ENCODE assay signal across 9 mouse cellular contexts in the genomic region with DNA sequence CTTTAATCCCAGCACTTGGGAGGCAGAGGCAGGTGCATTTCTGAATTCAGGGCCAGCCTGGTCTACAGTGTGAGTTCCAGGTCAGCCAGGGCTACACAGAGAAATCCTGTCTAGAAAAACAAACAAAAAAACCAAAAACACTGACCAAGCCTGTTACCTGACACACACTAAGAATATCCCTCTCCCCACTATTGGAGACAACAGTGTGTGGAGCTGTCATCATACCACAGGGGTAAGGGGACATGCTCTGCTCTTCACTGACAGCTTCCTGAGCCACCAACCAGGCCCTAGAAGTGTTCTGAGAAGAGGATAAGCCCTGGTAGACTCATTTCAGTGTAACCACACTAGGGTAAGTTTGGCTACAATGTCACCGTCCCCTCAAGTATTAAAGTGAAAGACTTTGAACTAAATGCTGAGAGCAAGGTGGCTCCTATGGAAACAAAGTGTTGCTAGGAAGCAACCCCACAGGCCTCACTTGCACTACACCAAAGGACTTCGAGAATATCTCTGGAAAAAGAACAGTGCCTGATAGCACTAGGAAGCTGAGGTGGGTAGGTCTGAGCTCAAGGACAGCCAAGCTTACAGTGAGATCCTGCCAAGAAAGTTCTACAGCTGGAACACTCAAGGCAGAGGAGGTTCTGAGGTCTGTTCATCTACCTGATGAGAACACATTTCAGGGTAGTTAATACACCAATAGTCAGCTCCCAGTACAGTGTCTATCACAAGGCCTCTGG. TPM values are rescaled to one million over a fixed set of nuclear protein-coding genes. Genes with fewer than 3 reads are reported as not detected.
DNase-seq lines count a peak whose midpoint lies in the region; ATAC-seq and TF ChIP-seq lines count a peak whose summit lies in the region.
"Had no signal": no experiment of that assay in that cellular context is flagged by ENCODE, and none has a peak within 500 bp of the region (broad histone marks: within the 10 kb centered on the region; RNA-seq: fewer than 3 reads in every experiment).

No protein-coding gene starts in this region.

- H3K9me3 ChIP-seq in heart, postnatal 0 days (replicated peaks; ENCODE audit: control insufficient read depth, low read length): no peaks in the 10 kb centered on the region
- H3K9me3 ChIP-seq in embryonic facial prominence, embryonic 10.5 days: no peaks in the 10 kb centered on the region
- H3K9me3 ChIP-seq in intestine, embryonic 16.5 days (ENCODE audit: control insufficient read depth, low read length): no peaks in the 10 kb centered on the region
- no peaks in the 10 kb centered on the region for H3K9me3 ChIP-seq in midbrain, postnatal 0 days (ENCODE audit: low read length)

- H3K27ac ChIP-seq in heart, postnatal 0 days (ENCODE audit: low read depth): no peak overlapping the region
- no peak overlapping the region for H3K27ac ChIP-seq in embryonic facial prominence, embryonic 10.5 days (replicated peaks)
- 0 out of 2 replicates have a peak overlapping the region, but pooled peaks have one; percentile 7 for H3K27ac ChIP-seq in intestine, embryonic 16.5 days (ENCODE audit: low read length)
- no peak overlapping the region for H3K27ac ChIP-seq in midbrain, postnatal 0 days (ENCODE audit: low read depth, low read length)

- peak overlapping the region; percentile 88; the same call in 1 of the 2 replicates for H3K9ac ChIP-seq in heart, postnatal 0 days (replicated peaks; ENCODE audit: low read depth, low read length)
- peak overlapping the region; percentile 97; the same call in 1 of the 2 replicates for H3K9ac ChIP-seq in intestine, embryonic 16.5 days (ENCODE audit: low read depth, low read length)
- peak overlapping the region; percentile 24; the same call in 1 of the 2 replicates for H3K9ac ChIP-seq in midbrain, postnatal 0 days (replicated peaks; ENCODE audit: low read length, poor library complexity, severe bottlenecking)

- peak overlapping the region; percentile 74; the same call in 1 of the 2 replicates for H3K4me2 ChIP-seq in heart, postnatal 0 days (ENCODE audit: low read depth, low read length)
- H3K4me2 ChIP-seq in intestine, embryonic 16.5 days (ENCODE audit: low read depth, low read length): peak overlapping the region; percentile 68
- H3K4me2 ChIP-seq in midbrain, postnatal 0 days (ENCODE audit: low read depth, low read length, poor library complexity, severe bottlenecking): 0 out of 2 replicates have a peak overlapping the region, but pooled peaks have one; percentile 66

- DNase-seq in heart, postnatal 0 days (ENCODE audit: low spot score): no peak
- DNase-seq in heart, adult 18-20 months: no peak
- DNase-seq in embryonic facial prominence, embryonic 10.5 days (ENCODE audit: low spot score): no peak
- no peak for DNase-seq in midbrain, postnatal 0 days (ENCODE audit: low spot score)
- no peak for DNase-seq in urinary bladder, postnatal 4 days (ENCODE audit: low spot score in 2 of 2)
- no peak for DNase-seq in ovary, postnatal 14 days (ENCODE audit: low spot score)

- H3K27me3 ChIP-seq in heart, postnatal 0 days (ENCODE audit: control insufficient read depth, insufficient read depth, low read length): no peaks in the 10 kb centered on the region
- no peaks in the 10 kb centered on the region for H3K27me3 ChIP-seq in embryonic facial prominence, embryonic 10.5 days (replicated peaks; ENCODE audit: low read depth, poor library complexity, severe bottlenecking)
- H3K27me3 ChIP-seq in intestine, embryonic 16.5 days (replicated peaks; ENCODE audit: control insufficient read depth, insufficient read depth, low read length): no peaks in the 10 kb centered on the region
- no peaks in the 10 kb centered on the region for H3K27me3 ChIP-seq in midbrain, postnatal 0 days (ENCODE audit: insufficient read depth, low read length)

- WGBS in heart, postnatal 0 days: 48% methylated on average over 2 of the region's 2 CpGs
- 93% methylated on average over 2 of the region's 2 CpGs for WGBS in embryonic facial prominence, embryonic 10.5 days
- 61% methylated on average over 2 of the region's 2 CpGs for WGBS in intestine, embryonic 16.5 days
- WGBS in midbrain, postnatal 0 days: 86% methylated on average over 2 of the region's 2 CpGs

- H3K4me3 ChIP-seq in heart, postnatal 0 days (ENCODE audit: low read depth, low read length): no peak overlapping the region
- peak overlapping the region; percentile 98 for H3K4me3 ChIP-seq in embryonic facial prominence, embryonic 10.5 days
- peak overlapping the region; percentile 82 for H3K4me3 ChIP-seq in intestine, embryonic 16.5 days (ENCODE audit: low read length)
- H3K4me3 ChIP-seq in midbrain, postnatal 0 days (ENCODE audit: low read depth, low read length): peak overlapping the region; percentile 76; the same call in 1 of the 2 replicates

- no peak for ATAC-seq in heart, postnatal 0 days (ENCODE audit: insufficient read depth, low read depth)
- no peak for ATAC-seq in intestine, embryonic 16.5 days
- no peak for ATAC-seq in midbrain, postnatal 0 days (ENCODE audit: low FRiP score)
- no peak for ATAC-seq in monocyte, adult 5-6 weeks (replicated peaks; ENCODE audit: insufficient number of reproducible peaks, low FRiP score, low TSS enrichment, poor library complexity, severe bottlenecking)

- H3K36me3 ChIP-seq in heart, postnatal 0 days (replicated peaks; ENCODE audit: control insufficient read depth, insufficient read depth, low read length): peaks cover 43% of the 10 kb centered on the region
- H3K36me3 ChIP-seq in embryonic facial prominence, embryonic 10.5 days (replicated peaks): peaks cover 61% of the 10 kb centered on the region
- H3K36me3 ChIP-seq in intestine, embryonic 16.5 days (ENCODE audit: control insufficient read depth, insufficient read depth, low read length): peaks cover 20% of the 10 kb centered on the region; the same call in 1 of the 2 replicates
- peaks cover 25% of the 10 kb centered on the region for H3K36me3 ChIP-seq in midbrain, postnatal 0 days (ENCODE audit: insufficient read depth, low read length)

- TF ChIP-seq EP300 in heart, postnatal 0 days (IDR thresholded peaks at IDR 0.05; ENCODE audit: low read depth): no peak

- no peak for TF ChIP-seq CTCF in heart, postnatal 0 days (IDR thresholded peaks at IDR 0.05; ENCODE audit: low read depth)
- TF ChIP-seq CTCF in midbrain, postnatal 0 days (IDR thresholded peaks at IDR 0.05): no peak

- peaks cover 4% of the 10 kb centered on the region; the same call in 1 of the 2 replicates for H3K4me1 ChIP-seq in heart, postnatal 0 days (ENCODE audit: control insufficient read depth, insufficient read depth)
- H3K4me1 ChIP-seq in embryonic facial prominence, embryonic 10.5 days: peaks cover 34% of the 10 kb centered on the region
- peaks cover 11% of the 10 kb centered on the region for H3K4me1 ChIP-seq in intestine, embryonic 16.5 days (ENCODE audit: control insufficient read depth, insufficient read depth, low read length)
- no peaks in the 10 kb centered on the region; the same call in 1 of the 2 replicates for H3K4me1 ChIP-seq in midbrain, postnatal 0 days (ENCODE audit: insufficient read depth, low read length)

RNA-seq across cellular contexts. Expression of a gene that starts 2.1 kb away (rescaled TPM):
- 192 and 208 TPM in 2 replicates for total RNA-seq in heart, postnatal 0 days (2014; rRNA removed; ENCODE audit: low replicate concordance)
- 394 and 409 TPM in 2 replicates for polyA plus RNA-seq in heart, postnatal 0 days (2015; fragmentation: Nextera tagmentation; extraction: Ambion mirVana)
- total RNA-seq in heart, adult 18-20 months (2021): 100 to 1,000 TPM; 505 to 584 TPM
- polyA plus RNA-seq in embryonic facial prominence, embryonic 10.5 days (2016; fragmentation: Nextera tagmentation; extraction: Ambion mirVana): 481 and 487 TPM in 2 replicates
- 466 and 491 TPM in 2 replicates for polyA plus RNA-seq in intestine, embryonic 16.5 days (2015; fragmentation: Nextera tagmentation; extraction: Ambion mirVana)
- 177 and 224 TPM in 2 replicates for total RNA-seq in midbrain, postnatal 0 days (2014; rRNA removed)
- polyA plus RNA-seq in midbrain, postnatal 0 days (2015; fragmentation: Nextera tagmentation; extraction: Ambion mirVana): 308 and 329 TPM in 2 replicates
- 1,225 to 1,795 TPM (median 1,736 TPM) in 3 replicates for total RNA-seq in monocyte, adult 5-6 weeks (2017)

RNA-seq across cellular contexts. Expression of a gene that starts 4.4 kb away (rescaled TPM):
- total RNA-seq in heart, postnatal 0 days (2014; rRNA removed; ENCODE audit: low replicate concordance): not detected in 2 replicates
- not detected in 2 replicates for polyA plus RNA-seq in heart, postnatal 0 days (2015; fragmentation: Nextera tagmentation; extraction: Ambion mirVana)
- not detected for total RNA-seq in heart, adult 18-20 months (2021)
- 0.85 and 1.1 TPM in 2 replicates for polyA plus RNA-seq in embryonic facial prominence, embryonic 10.5 days (2016; fragmentation: Nextera tagmentation; extraction: Ambion mirVana)
- polyA plus RNA-seq in intestine, embryonic 16.5 days (2015; fragmentation: Nextera tagmentation; extraction: Ambion mirVana): not detected in 2 replicates
- total RNA-seq in midbrain, postnatal 0 days (2014; rRNA removed): not detected in 2 replicates
- 0.29 TPM in 1 of 2 replicates, not detected in the other for polyA plus RNA-seq in midbrain, postnatal 0 days (2015; fragmentation: Nextera tagmentation; extraction: Ambion mirVana)
- total RNA-seq in monocyte, adult 5-6 weeks (2017): not detected in 3 replicates
- total RNA-seq: hematopoietic stem cell, adult 5-6 weeks had no signal

RNA-seq across cellular contexts. Expression of a gene that starts 13.8 kb away (rescaled TPM):
- 3.2 and 3.5 TPM in 2 replicates for total RNA-seq in heart, postnatal 0 days (2014; rRNA removed; ENCODE audit: low replicate concordance)
- polyA plus RNA-seq in heart, postnatal 0 days (2015; fragmentation: Nextera tagmentation; extraction: Ambion mirVana): 7.7 and 8.2 TPM in 2 replicates
- 1 to 10 TPM; 6.4 to 8.4 TPM for total RNA-seq in heart, adult 18-20 months (2021)
- polyA plus RNA-seq in embryonic facial prominence, embryonic 10.5 days (2016; fragmentation: Nextera tagmentation; extraction: Ambion mirVana): 22.0 and 24.2 TPM in 2 replicates
- polyA plus RNA-seq in intestine, embryonic 16.5 days (2015; fragmentation: Nextera tagmentation; extraction: Ambion mirVana): 11.1 and 11.9 TPM in 2 replicates
- 11.8 and 16.0 TPM in 2 replicates for total RNA-seq in midbrain, postnatal 0 days (2014; rRNA removed)
- 12.0 TPM in 2 replicates for polyA plus RNA-seq in midbrain, postnatal 0 days (2015; fragmentation: Nextera tagmentation; extraction: Ambion mirVana)
- total RNA-seq in monocyte, adult 5-6 weeks (2017): 42.0 to 49.3 TPM (median 43.5 TPM) in 3 replicates

RNA-seq across cellular contexts. Expression of a gene that starts 18.7 kb away (rescaled TPM):
- total RNA-seq in heart, postnatal 0 days (2014; rRNA removed; ENCODE audit: low replicate concordance): 34.2 and 45.7 TPM in 2 replicates
- 26.5 and 27.8 TPM in 2 replicates for polyA plus RNA-seq in heart, postnatal 0 days (2015; fragmentation: Nextera tagmentation; extraction: Ambion mirVana)
- total RNA-seq in heart, adult 18-20 months (2021): 10 to 100 TPM; 34.9 to 36.6 TPM
- 90.5 and 98.7 TPM in 2 replicates for polyA plus RNA-seq in embryonic facial prominence, embryonic 10.5 days (2016; fragmentation: Nextera tagmentation; extraction: Ambion mirVana)
- 141 and 148 TPM in 2 replicates for polyA plus RNA-seq in intestine, embryonic 16.5 days (2015; fragmentation: Nextera tagmentation; extraction: Ambion mirVana)
- total RNA-seq in midbrain, postnatal 0 days (2014; rRNA removed): 206 and 216 TPM in 2 replicates
- polyA plus RNA-seq in midbrain, postnatal 0 days (2015; fragmentation: Nextera tagmentation; extraction: Ambion mirVana): 174 and 179 TPM in 2 replicates
- 199 to 392 TPM (median 246 TPM) in 3 replicates for total RNA-seq in monocyte, adult 5-6 weeks (2017)

RNA-seq across cellular contexts. Expression of a gene that starts 35.6 kb away (rescaled TPM):
- total RNA-seq in heart, postnatal 0 days (2014; rRNA removed; ENCODE audit: low replicate concordance): 12.6 and 12.7 TPM in 2 replicates
- 0.79 and 0.95 TPM in 2 replicates for polyA plus RNA-seq in heart, postnatal 0 days (2015; fragmentation: Nextera tagmentation; extraction: Ambion mirVana)
- total RNA-seq in heart, adult 18-20 months (2021): 10 to 100 TPM; 23.7 to 24.1 TPM
- polyA plus RNA-seq in embryonic facial prominence, embryonic 10.5 days (2016; fragmentation: Nextera tagmentation; extraction: Ambion mirVana): 1.9 and 2.1 TPM in 2 replicates
- polyA plus RNA-seq in intestine, embryonic 16.5 days (2015; fragmentation: Nextera tagmentation; extraction: Ambion mirVana): 0.71 and 0.86 TPM in 2 replicates
- 149 and 166 TPM in 2 replicates for total RNA-seq in midbrain, postnatal 0 days (2014; rRNA removed)
- polyA plus RNA-seq in midbrain, postnatal 0 days (2015; fragmentation: Nextera tagmentation; extraction: Ambion mirVana): 4.1 and 5.2 TPM in 2 replicates
- 22.1 to 35.2 TPM (median 28.7 TPM) in 3 replicates for total RNA-seq in monocyte, adult 5-6 weeks (2017)

Comparison
In these comparisons a context has a peak if more than half of its experiments do, and no peak if none do; other contexts are left out.
1. H3K9ac ChIP-seq: peak in every context shown above with its lines; median percentile 97 in intestine, embryonic 16.5 days; 88 in heart, postnatal 0 days; 24 in midbrain, postnatal 0 days.